Mouse (Mus musculus) midbrain, embryonic 10.5 days (tissue): ENCODE results near the gene Cd163. TPM values are rescaled to one million over a fixed set of nuclear protein-coding genes. Genes with fewer than 3 reads are reported as not detected.
"Not testable (repeated sequence)": the region's sequence is repeated elsewhere in the genome, so short reads cannot be mapped to it uniquely, and the experiment has no call there.

Source experiments
- DNase-seq: peaks from one replicate; pipeline ENCODE4 v3.0.0-alpha.2; 2017; ENCODE audit warnings: low spot score
- H3K27ac ChIP-seq: fragments of 300-500 bp; sonication (generic); replicated peaks from 2 replicates; pipeline ENCODE4 v1.5.1; 2016; ENCODE audit warnings: mild to moderate bottlenecking
- H3K27me3 ChIP-seq: fragments of 300-500 bp; sonication (generic); 2 replicates; pipeline ENCODE4 v1.6.1; 2016; ENCODE audit warnings: low read depth, mild to moderate bottlenecking; ENCODE audit not compliant: poor library complexity, severe bottlenecking
- H3K36me3 ChIP-seq: fragments of 300-500 bp; sonication (generic); 2 replicates; pipeline ENCODE4 v1.6.1; 2016; ENCODE audit warnings: mild to moderate bottlenecking, moderate library complexity
- H3K4me1 ChIP-seq: fragments of 300-500 bp; sonication (generic); 2 replicates; pipeline ENCODE4 v1.6.1; 2016
- H3K4me3 ChIP-seq: fragments of 300-500 bp; sonication (generic); 2 replicates; pipeline ENCODE4 v1.5.1; 2016; ENCODE audit warnings: mild to moderate bottlenecking, moderate library complexity
- H3K9me3 ChIP-seq: fragments of 300-500 bp; sonication (generic); replicated peaks from 2 replicates; pipeline ENCODE4 v1.6.1; 2016; ENCODE audit warnings: mild to moderate bottlenecking
- WGBS: fragments of 180-500 bp; shearing (Covaris S2); methylation state at CpG from one replicate; pipeline ENCODE4 v1.1.7; 2016; 5-methylcytosine and 5-hydroxymethylcytosine counted together
- polyA plus RNA-seq: library from polyadenylated mRNA; unstranded; fragments of >200 nt; fragmentation: Nextera tagmentation; extraction: Ambion mirVana; gene quantifications from 2 replicates; pipeline ENCODE4 v1.2.1, GENCODE M21; 2016

Gene Cd163
- not detected in 2 replicates for polyA plus RNA-seq

GRCm38 (mm10) chr6:124304356-124304755 is at the start of gene Cd163:
Gene Cd163, plus strand, starts transcription at chr6:124304656.
- Histone ChIP-seq H3K4me1 (no peaks in the 10 kb centered on the region), H3K4me3 (no peak within 1 kb of the TSS), H3K36me3 (no peaks in the 10 kb centered on the region), H3K9me3 (no peaks in the 10 kb centered on the region), H3K27ac (no peak within 1 kb of the TSS), H3K27me3 (no peaks in the 10 kb centered on the region)
- DNase-seq = no peak
- WGBS = 92% methylated on average over 4 of the region's 4 CpGs

- DNase-seq = no peak
- 63% methylated on average over 6 of the region's 6 CpGs for WGBS
- Histone ChIP-seq H3K27me3 (no peaks in the 10 kb centered on the region), H3K27ac (no peak overlapping the region), H3K4me3 (no peak overlapping the region), H3K36me3 (no peaks in the 10 kb centered on the region), H3K4me1 (no peaks in the 10 kb centered on the region), H3K9me3 (no peaks in the 10 kb centered on the region)
Measured at GRCm38 (mm10) chr6:124255721-124256470, 48.6 kb upstream of the Cd163 start.

- Histone ChIP-seq H3K9me3 (no peaks in the 10 kb centered on the region), H3K36me3 (no peaks in the 10 kb centered on the region), H3K4me1 (no peaks in the 10 kb centered on the region), H3K27ac (no peak overlapping the region), H3K27me3 (no peaks in the 10 kb centered on the region), H3K4me3 (no peak overlapping the region)
- peak; percentile 75 for DNase-seq
- WGBS = 39% methylated on average over 9 of the region's 14 CpGs
Measured at GRCm38 (mm10) chr6:124260198-124260931, 44.1 kb upstream of the Cd163 start.

GRCm38 (mm10) chr6:124262696-124263095 is 41.8 kb upstream of the Cd163 start:
- Histone ChIP-seq H3K36me3 (no peaks in the 10 kb centered on the region), H3K27ac (no peak overlapping the region), H3K27me3 (no peaks in the 10 kb centered on the region), H3K9me3 (no peaks in the 10 kb centered on the region), H3K4me1 (no peaks in the 10 kb centered on the region), H3K4me3 (no peak overlapping the region)
- WGBS = 3% methylated on average over 3 of the region's 3 CpGs
- DNase-seq = peak; percentile 68

GRCm38 (mm10) chr6:124273231-124273880 is 31.1 kb upstream of the Cd163 start:
- DNase-seq = no peak
- 84% methylated on average over 5 of the region's 5 CpGs for WGBS
- no peaks in the 10 kb centered on the region for H3K9me3 ChIP-seq
- no peaks in the 10 kb centered on the region for H3K4me1 ChIP-seq
- H3K4me3 ChIP-seq = no peak overlapping the region
- H3K27me3 ChIP-seq = no peaks in the 10 kb centered on the region
- H3K36me3 ChIP-seq = no peaks in the 10 kb centered on the region
- no peak overlapping the region for H3K27ac ChIP-seq

GRCm38 (mm10) chr6:124277641-124278040 is 26.8 kb upstream of the Cd163 start:
- H3K36me3 ChIP-seq = no peaks in the 10 kb centered on the region
- H3K4me3 ChIP-seq = no peak overlapping the region
- WGBS = 87% methylated on average over 5 of the region's 5 CpGs
- no peaks in the 10 kb centered on the region for H3K4me1 ChIP-seq
- H3K27me3 ChIP-seq = no peaks in the 10 kb centered on the region
- DNase-seq = no peak
- no peaks in the 10 kb centered on the region for H3K9me3 ChIP-seq
- no peak overlapping the region for H3K27ac ChIP-seq

GRCm38 (mm10) chr6:124278291-124278690 is 26.2 kb upstream of the Cd163 start:
- no peak for DNase-seq
- H3K27me3 ChIP-seq = no peaks in the 10 kb centered on the region
- WGBS = 84% methylated on average over 5 of the region's 5 CpGs
- no peaks in the 10 kb centered on the region for H3K36me3 ChIP-seq
- H3K4me3 ChIP-seq = no peak overlapping the region
- H3K9me3 ChIP-seq = no peaks in the 10 kb centered on the region
- no peak overlapping the region for H3K27ac ChIP-seq
- no peaks in the 10 kb centered on the region for H3K4me1 ChIP-seq

GRCm38 (mm10) chr6:124282731-124283130 is 21.7 kb upstream of the Cd163 start:
- 95% methylated on average over 4 of the region's 4 CpGs for WGBS
- Histone ChIP-seq H3K9me3 (no peaks in the 10 kb centered on the region), H3K27ac (no peak overlapping the region), H3K4me3 (no peak overlapping the region), H3K4me1 (no peaks in the 10 kb centered on the region), H3K36me3 (no peaks in the 10 kb centered on the region), H3K27me3 (no peaks in the 10 kb centered on the region)
- no peak for DNase-seq

GRCm38 (mm10) chr6:124297378-124297777 is 7.1 kb upstream of the Cd163 start:
- H3K4me3 ChIP-seq, H3K27me3 ChIP-seq, H3K36me3 ChIP-seq, H3K4me1 ChIP-seq, H3K27ac ChIP-seq, H3K9me3 ChIP-seq, DNase-seq: not testable (repeated sequence)
- WGBS = 95% methylated on average over 5 of the region's 5 CpGs

- H3K9me3 ChIP-seq = no peaks in the 10 kb centered on the region
- no peak for DNase-seq
- no peak overlapping the region for H3K4me3 ChIP-seq
- no peaks in the 10 kb centered on the region for H3K4me1 ChIP-seq
- no peaks in the 10 kb centered on the region for H3K27me3 ChIP-seq
- H3K36me3 ChIP-seq = no peaks in the 10 kb centered on the region
- no peak overlapping the region for H3K27ac ChIP-seq
- WGBS = 89% methylated on average over 3 of the region's 3 CpGs
Measured at GRCm38 (mm10) chr6:124301447-124302192, 2.8 kb upstream of the Cd163 start.

GRCm38 (mm10) chr6:124308935-124309334 is 4.5 kb downstream of the Cd163 start:
- no peak overlapping the region for H3K27ac ChIP-seq
- H3K36me3 ChIP-seq = no peaks in the 10 kb centered on the region
- no peaks in the 10 kb centered on the region for H3K4me1 ChIP-seq
- H3K27me3 ChIP-seq = no peaks in the 10 kb centered on the region
- no peak for DNase-seq
- 90% methylated on average over 8 of the region's 8 CpGs for WGBS
- H3K9me3 ChIP-seq = no peaks in the 10 kb centered on the region
- H3K4me3 ChIP-seq = no peak overlapping the region

GRCm38 (mm10) chr6:124312292-124312691 is 7.8 kb downstream of the Cd163 start:
- Histone ChIP-seq H3K9me3 (no peaks in the 10 kb centered on the region), H3K4me3 (no peak overlapping the region), H3K4me1 (no peaks in the 10 kb centered on the region), H3K27me3 (no peaks in the 10 kb centered on the region), H3K36me3 (no peaks in the 10 kb centered on the region), H3K27ac (no peak overlapping the region)
- DNase-seq = no peak
- 89% methylated on average over 6 of the region's 6 CpGs for WGBS
